Comparison of ENCODE assay signal across 21 mouse cellular contexts in genomic region chr13:71612393-71613179, GRCm38 (mm10).
"Had no signal": no experiment of that assay in that cellular context is flagged by ENCODE, and none has a peak within 500 bp of the region (broad histone marks: within the 10 kb centered on the region; RNA-seq: fewer than 3 reads in every experiment).

No protein-coding gene starts in this region.

- H3K4me1 ChIP-seq: kidney, embryonic 15.5 days; megakaryocyte, embryonic 14.5 days; midbrain, embryonic 13.5 days; neural tube, embryonic 13.5 days had no signal

- H3K27ac ChIP-seq: kidney, embryonic 15.5 days; left cerebral cortex, adult 2 months; limb, embryonic 12.5 days; limb, embryonic 15.5 days; liver, embryonic 14.5 days; midbrain, embryonic 10.5 days; midbrain, embryonic 13.5 days; neural tube, embryonic 13.5 days had no signal

- H3K36me3 ChIP-seq: kidney, embryonic 15.5 days; limb, embryonic 12.5 days; limb, embryonic 15.5 days; midbrain, embryonic 10.5 days; midbrain, embryonic 13.5 days; neural tube, embryonic 13.5 days had no signal

- H3K4me2 ChIP-seq: kidney, embryonic 15.5 days; limb, embryonic 12.5 days; limb, embryonic 15.5 days; liver, embryonic 11.5 days; midbrain, embryonic 13.5 days; neural tube, embryonic 13.5 days had no signal

- H3K4me3 ChIP-seq: kidney, embryonic 15.5 days; left cerebral cortex, adult 2 months; limb, embryonic 12.5 days; limb, embryonic 15.5 days; megakaryocyte, embryonic 14.5 days; midbrain, embryonic 10.5 days; midbrain, embryonic 13.5 days; myocyte; neural tube, embryonic 13.5 days had no signal

- ATAC-seq: intestine, postnatal 0 days; midbrain, embryonic 13.5 days; midbrain, embryonic 16.5 days had no signal

- H3K9me3 ChIP-seq: kidney, embryonic 15.5 days; limb, embryonic 12.5 days; limb, embryonic 15.5 days; midbrain, embryonic 10.5 days; midbrain, embryonic 13.5 days; neural tube, embryonic 13.5 days had no signal

- H3K9ac ChIP-seq: kidney, embryonic 15.5 days; limb, embryonic 12.5 days; limb, embryonic 15.5 days; liver, embryonic 14.5 days; midbrain, embryonic 13.5 days; neural tube, embryonic 13.5 days had no signal

- H3K27me3 ChIP-seq: kidney, embryonic 15.5 days; limb, embryonic 15.5 days; megakaryocyte, embryonic 14.5 days; midbrain, embryonic 13.5 days; neural tube, embryonic 13.5 days had no signal

- DNase-seq: kidney, adult 8-10 months; kidney, postnatal 10 days; kidney, postnatal 36 days; layer of hippocampus, postnatal 36 days; left cerebral cortex, postnatal 4 days; retina, postnatal 1 day; right cerebral cortex, postnatal 25 days; thymus, postnatal 25 days had no signal
